Mouse (Mus musculus): ENCODE data around the gene Tap1.
"Not testable (repeated sequence)": the region's sequence is repeated elsewhere in the genome, so short reads cannot be mapped to it uniquely, and the experiment has no call there.

DNA sequence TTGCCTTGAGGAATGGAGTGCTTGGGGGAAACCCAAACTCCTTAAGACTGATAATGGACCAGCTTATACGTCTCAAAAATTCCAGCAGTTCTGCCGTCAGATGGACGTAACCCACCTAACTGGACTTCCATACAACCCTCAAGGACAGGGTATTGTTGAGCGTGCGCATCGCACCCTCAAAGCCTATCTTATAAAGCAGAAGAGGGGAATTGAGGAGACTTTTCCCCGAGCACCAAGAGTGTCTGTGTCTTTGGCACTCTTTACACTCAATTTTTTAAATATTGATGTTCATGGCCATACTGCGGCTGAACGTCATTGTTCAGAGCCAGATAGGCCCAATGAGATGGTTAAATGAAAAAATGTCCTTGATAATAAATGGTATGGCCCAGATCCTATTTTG is 43.6 kb downstream of the Tap1 start:
- TF ChIP-seq RAD21 (IDR thresholded peaks at IDR 0.05; ENCODE audit: low read depth, low read length); CTCF (conservative IDR thresholded peaks at IDR 0.05 in 1 of 2, IDR thresholded peaks at IDR 0.05 in 1 of 2; ENCODE audit: low read depth in 2 of 2, low read length in 2 of 2); NRF1 (IDR thresholded peaks at IDR 0.05; ENCODE audit: low read depth, low read length); EP300 (IDR thresholded peaks at IDR 0.05; ENCODE audit: low read length); IRF4 (IDR thresholded peaks at IDR 0.05; ENCODE audit: low read depth, low read length); POLR2A (IDR thresholded peaks at IDR 0.05; ENCODE audit: low read depth, low read length); MAZ (IDR thresholded peaks at IDR 0.05; ENCODE audit: low read depth, low read length): not testable (repeated sequence)

All from CH12.LX (cell line).